Mouse (Mus musculus): Measurements from ENCODE around the gene Sorl1.

Gene Sorl1

DNA sequence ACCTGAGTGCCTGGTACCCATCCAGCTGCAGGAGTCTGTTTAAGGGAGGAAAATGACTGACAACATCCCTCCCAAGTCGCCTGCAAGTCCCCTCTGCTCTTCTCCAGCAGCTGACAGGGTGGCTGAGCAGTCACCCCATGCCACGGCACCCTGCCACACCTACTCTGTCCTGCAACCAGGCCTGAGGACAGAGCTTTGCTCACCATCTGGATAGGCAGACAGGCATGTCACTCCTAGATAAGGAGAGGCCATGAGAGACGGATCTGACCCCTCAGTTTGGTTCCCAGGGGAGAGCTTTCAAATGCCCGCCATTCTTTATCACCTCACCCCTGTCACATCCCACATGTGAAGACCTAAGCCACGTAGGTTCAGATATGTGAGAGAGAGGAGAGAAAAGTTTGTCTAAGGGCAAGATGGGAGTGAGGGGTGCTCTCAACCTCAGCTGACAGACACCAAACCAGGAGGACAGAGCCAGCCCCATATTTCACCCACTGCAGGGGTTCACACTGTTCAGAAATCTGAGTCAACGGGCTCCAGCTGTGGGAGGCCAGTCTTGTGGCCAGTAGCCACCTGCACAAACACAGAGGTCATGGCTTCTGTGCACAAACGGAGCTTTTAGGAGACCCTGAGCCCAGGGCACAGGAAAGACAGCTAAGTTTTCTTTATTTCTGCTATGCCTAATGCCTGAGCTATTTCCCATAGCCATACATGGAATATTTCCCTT lies 104.6 kb downstream of the Sorl1 start:
- intact Hi-C loops (cut with DNase I), result no loop called here

DNA sequence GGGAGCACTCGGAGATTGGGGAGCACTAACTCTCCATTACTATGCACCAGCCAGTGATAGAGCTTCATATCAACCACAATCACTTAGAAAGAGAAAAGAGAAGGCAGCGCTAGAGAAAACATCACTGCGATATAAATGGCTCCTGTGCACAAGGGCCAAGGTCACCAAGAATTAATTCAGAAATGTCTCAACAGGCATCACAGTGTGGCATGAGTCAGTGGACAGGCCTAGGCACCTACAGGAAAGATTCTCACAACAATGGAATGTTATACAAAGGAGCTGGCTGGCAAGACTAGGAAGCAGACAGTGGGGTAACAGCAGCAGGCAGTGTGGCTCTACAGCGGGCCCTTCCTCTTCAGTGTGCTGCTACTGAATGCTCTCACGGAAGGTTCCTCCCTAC lies 115.6 kb downstream of the Sorl1 start:
- intact Hi-C loops (cut with DNase I), result no loop called here

DNA sequence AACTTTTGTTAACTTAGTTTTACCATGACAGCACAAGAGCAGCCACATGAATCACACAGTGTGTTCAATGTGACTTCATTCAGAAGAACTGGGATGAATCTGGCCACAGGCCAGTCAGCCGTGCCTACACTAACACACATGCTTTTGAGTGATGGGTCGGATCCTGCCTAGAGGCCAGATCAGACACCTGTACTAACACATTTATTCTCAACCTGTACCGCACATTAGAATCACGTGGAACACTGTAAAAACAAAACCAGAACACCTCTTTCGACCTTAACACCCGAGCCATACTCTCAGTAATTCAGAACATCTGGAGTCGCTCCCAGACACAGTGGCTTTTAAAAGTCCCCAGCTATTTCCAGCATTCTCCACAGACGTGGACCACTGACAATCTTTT lies 119.0 kb downstream of the Sorl1 start:
- intact Hi-C loops (cut with DNase I), result no loop called here

DNA sequence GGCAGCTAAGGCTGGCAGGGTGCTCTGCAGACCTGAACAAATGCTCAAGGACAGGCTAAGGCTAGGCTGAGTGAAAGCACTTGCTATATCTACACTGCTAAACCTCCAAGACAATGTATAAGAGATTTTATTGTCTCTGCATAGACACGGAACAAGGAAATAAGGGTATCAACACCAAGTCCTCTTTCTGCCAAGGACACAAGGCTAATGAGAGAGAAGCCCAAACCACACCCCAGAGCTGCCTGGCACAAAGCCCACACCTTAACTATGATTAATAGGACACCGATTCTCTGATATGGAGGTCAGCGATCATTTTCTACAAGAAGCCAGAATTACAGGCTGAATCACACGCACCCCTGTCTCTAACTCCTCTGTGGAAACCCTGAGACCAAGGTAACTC lies 120.0 kb downstream of the Sorl1 start:
- intact Hi-C loops (cut with DNase I), result no loop called here

DNA sequence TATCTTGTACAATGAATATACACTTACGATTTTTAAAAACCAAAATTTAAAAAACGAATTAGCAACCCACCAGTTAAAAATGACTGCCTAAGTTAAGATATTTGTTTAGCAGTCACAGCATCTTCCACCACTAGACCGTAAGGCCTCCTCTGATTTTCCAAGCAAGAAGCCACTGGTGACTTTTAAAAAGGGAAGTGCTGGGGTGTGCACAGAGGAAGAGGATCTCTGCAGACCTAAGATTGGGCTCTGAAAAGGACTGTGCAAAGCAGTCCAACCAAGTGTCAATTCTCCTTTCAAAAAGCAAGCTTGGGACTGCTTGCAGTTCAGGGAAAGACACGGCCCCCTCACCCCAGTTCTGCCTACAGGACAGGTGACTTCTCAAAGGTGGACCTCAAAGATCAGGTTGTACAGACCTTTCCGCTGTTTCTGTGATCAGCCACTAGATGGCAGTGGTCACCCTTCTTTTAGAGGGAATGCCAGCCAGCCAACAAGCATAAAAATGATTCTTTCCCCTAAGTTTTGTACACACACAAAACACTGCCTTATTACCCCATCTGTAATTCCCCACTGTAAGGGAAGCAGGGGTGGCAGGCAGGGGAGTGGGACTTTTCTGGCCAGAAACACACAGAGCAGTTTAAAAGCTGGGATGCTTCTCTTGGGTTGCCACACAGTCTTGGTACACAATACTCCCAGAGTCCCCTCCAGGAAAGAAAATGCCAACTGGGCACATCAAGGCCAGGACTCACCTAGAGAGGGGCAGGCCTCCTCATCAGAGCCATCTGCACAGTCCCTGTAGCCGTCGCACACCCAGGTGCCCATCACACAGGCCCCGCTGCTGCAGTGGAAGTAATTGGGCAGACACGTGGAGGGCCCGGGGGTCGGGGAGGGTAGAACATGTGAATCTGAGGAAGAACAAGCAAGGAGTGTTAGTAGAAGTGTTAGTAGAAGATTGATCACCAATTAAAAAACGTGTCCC lies 124.3 kb downstream of the Sorl1 start:
- intact Hi-C loops (cut with DNase I), result loop anchor here (1.0 to 2.0 kb wide), 2 partner anchors 125 to 241 kb away; partner anchors contain the start of gene Sorl1

DNA sequence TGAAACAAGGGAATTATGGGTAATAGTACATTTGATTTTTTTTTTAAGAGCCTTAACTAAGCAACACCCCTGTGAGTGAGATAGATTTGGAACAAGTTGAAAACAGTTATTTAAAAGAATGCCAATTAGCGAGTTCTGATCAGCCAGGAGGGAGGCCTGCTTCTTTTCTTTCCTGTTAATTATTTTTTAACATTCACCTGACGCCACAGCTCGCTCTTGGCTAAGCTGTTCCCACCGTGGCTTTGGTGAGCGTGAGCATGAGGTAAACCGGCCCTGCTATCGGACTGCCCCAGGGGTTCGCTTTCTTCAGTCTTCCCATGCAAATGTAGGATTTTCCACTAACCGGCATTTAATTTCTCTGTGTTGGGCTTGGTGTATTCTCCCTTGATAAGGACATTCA lies 128.8 kb downstream of the Sorl1 start:
- intact Hi-C loops (cut with DNase I), result no loop called here

DNA sequence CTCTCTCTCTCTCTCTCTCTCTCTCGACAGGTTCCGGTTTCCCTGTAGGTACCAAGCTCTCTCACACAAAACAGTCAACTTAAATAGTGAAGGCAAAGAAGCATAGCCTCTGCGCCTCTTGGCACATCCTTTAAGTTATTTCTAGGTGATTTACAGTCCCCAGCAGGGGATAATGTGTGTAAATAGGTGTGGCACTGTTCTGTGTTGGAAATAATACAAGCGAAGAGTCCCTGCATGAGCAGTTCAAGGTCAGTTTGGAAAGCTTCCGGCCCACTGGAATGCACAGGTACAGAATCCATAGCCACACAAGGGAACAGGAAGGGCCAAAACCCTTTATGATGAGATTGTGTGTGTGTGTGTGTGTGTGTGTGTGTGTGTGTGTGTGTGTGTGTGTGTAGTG lies 130.3 kb downstream of the Sorl1 start:
- intact Hi-C loops (cut with DNase I), result no loop called here

DNA sequence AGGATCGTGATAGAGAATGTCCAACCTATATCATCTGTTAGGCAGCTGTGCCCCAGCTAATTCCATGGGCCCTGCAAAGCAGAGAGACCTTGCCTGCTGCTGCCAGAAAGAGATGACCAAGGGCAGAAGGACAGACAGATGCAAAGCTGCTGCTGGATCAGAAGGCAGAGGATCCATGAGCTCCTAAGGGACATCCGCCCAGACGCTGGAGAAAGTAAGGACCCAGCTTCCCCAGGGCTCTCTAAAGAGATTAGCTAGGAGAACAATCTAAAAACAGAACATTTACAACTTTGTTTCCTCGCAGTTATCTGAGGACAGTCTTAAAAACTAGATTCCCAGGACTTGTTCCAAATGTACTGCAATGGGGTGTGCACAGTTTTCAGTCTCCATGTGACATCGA lies 131.3 kb downstream of the Sorl1 start:
- intact Hi-C loops (cut with DNase I), result no loop called here

DNA sequence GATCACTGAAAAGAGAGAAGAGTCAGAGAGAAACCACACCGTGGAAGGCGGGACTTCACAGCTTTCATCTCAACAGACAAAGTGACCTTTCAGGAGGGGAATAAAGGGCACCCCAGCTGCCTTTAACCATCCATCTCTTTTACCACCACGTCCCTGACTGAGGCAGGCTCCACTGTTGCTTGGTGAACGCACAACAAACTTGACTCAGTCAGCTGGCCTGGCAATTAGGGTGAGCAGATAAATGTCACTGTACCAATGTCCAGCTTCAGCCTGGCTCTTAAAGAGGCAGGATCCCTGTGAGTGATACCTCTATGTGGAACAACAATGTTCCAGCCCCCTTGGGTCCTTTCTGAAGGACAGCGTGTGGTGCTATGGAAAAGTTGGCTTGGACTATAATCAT lies 138.5 kb downstream of the Sorl1 start:
- intact Hi-C loops (cut with DNase I), result no loop called here

DNA sequence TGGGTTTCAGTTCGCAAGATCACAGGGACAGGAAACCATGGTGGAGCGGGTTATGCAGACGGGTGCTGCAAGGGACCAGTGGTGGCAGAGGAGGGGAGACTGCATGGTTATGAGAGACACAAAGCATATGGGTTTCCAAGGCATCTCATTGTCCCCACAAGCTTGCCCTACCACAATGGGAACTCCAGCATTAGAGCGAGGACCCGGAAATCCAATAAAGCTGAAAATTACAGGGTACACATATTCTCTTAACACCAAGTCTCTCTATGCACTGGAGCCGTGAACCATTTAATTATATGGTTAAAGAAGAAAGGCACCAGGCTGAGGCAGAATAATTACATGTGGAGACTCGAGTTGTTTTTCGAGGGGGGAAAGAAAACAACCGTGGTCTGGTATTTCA lies 139.0 kb downstream of the Sorl1 start:
- intact Hi-C loops (cut with DNase I), result no loop called here

DNA sequence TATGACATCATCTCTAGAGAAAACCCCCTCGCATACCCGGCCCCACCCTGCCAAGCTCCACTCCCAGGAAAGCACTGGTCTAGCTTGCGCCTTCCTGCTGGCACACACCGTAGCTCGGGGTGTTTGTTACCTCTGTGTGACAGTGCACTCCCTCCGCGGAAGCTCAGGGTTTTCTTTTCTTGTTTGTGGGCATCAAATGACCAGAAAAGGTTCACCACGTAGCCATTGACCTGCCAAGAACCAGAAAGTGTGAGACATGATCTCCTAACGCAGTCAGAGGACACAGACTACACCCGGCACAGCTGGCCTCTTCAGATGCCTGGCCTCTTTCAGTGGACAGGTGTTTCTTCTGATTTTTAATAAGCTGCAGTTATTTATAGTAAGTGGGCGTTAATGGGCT lies 139.8 kb downstream of the Sorl1 start:
- intact Hi-C loops (cut with DNase I), result no loop called here

DNA sequence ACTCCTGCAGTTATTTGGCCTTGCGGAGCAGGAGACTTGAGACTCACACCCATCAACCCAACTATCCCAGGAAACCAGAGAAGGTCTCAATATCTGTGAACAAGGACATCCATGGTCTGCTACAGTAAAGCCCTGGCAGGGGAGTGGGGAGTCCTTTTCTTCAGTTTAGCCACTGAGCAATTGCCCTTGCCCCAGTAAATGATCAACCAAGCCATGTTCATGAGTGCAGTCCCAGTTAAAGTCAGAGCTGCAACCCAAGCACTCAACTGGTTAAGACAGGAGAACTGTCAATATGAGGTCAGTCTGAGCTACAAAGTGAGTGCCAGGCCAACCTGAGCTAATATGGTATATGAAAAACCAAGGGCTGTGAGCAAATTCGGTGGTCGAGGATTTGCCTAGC lies 140.8 kb downstream of the Sorl1 start:
- intact Hi-C loops (cut with DNase I), result no loop called here

DNA sequence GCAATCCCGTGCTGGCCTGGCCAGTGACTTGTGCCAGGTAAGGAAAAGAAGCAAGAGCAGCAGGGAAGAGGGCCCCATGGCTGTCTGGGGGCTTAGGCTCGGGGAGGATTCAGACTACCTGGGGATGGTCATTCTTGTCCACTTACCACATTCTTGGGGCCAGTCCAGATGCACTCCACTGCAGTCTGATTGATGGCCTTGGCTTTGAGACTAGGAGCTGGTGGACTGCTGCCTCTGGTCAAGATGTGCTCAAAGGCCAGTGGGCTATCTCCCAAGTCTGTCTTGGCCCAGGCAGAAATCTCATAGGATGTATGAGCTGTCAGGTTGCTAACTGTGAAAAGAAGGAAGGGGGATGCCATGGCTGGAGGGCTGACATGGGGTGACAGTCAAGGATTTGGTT lies 141.3 kb downstream of the Sorl1 start:
- intact Hi-C loops (cut with DNase I), result no loop called here

DNA sequence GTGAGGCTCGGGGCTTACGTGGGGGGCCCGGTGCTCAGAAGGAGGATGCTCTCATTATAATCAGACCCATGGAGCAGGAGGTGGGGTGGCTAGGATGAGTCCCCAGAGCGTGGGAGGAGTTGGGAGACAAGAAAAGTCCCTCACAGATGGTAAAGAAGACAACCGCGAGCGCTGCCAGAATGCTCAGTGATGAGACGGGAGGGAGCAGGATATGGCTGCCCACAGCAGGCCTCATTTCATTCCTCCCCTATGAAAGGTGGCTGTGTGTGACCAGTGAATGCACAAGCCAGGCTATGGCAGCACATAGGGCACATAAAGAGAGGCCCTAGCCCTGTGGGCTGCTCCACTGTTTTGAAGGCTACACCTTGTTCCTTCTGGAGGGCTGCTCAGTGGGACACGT lies 142.1 kb downstream of the Sorl1 start:
- intact Hi-C loops (cut with DNase I), result no loop called here

DNA sequence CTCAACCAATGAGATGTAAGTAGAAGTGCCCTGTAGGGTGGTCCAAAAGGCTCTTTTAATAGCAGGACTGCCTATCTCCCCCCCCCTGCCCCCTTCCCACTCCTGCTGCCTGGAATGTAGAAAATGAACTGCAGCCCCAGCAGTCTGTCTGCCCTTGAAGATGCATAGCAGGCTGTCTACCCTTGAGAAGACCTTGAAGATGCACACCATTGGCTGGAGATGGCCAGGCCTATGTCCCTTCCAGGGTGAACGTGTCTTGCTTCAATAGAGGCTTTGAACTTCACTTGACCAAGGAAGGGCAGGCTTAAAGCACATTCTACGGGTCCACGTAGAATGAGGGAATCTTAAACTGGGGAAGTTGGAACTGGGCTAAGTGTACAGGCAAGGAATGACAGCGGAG lies 142.8 kb downstream of the Sorl1 start:
- intact Hi-C loops (cut with DNase I), result no loop called here

DNA sequence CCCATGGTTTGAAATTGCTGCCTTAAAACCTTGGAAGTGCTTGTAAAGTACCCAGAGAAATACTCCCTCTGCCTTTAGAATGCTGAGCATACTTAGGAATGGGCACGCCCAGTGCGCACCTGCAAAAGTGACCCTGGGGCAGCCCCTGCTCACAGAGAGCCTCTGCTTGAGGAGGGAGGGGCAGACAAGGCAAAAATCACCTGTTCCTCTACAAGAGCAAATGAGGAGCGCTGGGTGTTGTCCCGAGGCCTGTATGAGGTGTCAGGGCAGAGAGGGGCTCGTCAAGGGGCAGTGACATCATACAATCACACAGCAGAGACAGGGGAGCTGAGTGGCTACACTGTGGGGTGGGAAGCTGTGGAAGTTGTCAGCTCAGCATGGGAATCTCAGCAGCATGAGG lies 143.3 kb downstream of the Sorl1 start:
- intact Hi-C loops (cut with DNase I), result no loop called here

DNA sequence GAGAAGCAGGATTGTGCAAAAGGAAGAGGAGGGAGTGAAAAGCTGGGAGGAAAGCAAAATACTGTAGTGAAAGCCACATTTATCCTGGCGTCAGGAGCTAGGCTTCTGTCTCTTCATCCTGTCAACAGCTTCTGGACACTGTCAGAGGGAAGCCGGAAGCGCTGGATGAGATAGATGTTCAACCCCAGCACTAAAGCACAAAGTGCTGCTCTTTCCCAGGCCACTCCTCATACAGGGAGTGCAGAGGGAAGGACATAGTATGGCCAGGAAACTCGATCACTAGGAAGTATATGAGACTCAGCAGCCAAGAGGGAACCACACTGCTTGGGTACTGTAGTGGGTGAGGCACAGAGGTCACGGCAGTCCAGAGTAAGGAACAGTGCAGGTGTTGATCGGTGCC lies 145.7 kb downstream of the Sorl1 start:
- intact Hi-C loops (cut with DNase I), result no loop called here

DNA sequence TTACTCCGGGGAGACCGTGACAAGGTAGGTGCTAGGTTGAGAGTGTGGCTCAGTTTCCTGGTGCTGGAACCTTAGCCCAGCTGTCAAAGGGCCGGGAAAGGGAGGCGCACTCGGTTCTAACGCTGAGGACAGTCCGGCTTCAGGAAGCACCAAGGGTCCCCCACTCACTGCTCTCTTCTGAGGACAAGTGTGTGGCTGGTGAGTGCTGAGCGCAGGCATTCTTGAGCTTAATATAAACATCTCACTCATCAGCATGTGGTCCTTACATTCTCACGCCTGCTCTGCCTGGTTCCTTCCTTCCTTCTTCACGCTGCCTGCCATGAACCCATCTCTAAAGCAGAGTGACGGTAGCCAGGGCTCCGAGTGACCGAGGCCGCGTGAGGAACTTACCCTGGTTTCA lies 148.1 kb downstream of the Sorl1 start:
- intact Hi-C loops (cut with DNase I), result no loop called here

DNA sequence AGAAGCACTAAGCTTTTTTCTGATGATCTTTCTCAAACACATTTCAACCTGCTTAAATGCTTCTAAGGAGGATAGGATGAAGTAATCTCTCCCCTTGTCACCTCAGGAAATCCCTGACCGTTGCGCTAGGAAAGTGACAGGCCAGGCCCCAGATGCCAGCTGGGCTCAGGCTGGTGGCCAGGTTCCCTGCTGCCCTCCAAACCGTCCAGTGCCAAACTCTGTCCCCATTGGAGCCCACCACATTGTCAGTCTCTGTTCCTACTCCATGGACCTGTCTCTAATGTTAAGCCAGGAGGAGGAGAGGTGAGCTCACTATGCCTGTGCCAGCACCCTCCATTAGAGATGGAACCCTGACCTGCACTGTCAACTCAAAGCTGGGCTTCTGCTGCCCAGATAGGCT lies 149.4 kb downstream of the Sorl1 start:
- intact Hi-C loops (cut with DNase I), result no loop called here

DNA sequence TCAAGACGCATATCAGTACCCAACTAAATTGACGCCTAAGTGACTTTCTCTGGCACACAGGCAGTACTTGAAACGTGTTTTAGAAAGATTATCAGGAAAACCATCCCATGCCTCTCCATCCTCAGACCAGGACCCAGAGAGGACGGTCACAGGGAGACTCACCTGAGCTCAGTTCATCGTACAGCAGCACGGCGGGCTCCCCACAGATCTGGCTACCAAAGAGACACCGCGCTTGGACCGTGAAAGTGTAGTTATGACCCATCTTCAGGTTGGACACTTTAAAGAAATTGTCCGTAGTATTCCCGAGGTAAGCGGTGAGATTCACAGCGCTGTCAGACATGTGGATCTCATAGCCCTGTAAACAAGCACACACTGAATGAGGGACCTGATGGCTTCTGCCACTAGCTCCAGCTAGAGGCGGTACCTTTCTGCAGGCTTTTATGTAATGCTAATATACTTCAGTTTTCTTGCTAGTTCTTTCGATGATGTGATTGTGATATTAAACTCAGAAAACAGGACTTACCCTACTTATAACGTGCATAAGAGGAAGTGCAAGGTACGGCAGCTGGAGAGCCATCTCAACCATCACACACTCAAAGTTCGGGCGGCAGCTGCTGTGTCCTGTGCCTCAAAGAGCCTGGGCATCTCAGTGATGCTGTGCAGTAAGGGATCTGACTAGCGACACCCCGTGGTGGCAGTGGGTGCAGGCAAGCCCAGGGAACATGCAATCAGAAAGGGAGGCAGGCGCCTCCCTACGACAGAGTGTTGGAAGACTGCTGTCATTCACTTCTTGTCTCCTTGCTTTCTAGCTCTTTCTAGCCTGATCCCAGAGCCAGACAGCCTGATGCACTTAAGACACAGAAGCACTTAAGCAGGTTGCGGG lies 150.1 kb downstream of the Sorl1 start:
- intact Hi-C loops (cut with DNase I), result no loop called here

DNA sequence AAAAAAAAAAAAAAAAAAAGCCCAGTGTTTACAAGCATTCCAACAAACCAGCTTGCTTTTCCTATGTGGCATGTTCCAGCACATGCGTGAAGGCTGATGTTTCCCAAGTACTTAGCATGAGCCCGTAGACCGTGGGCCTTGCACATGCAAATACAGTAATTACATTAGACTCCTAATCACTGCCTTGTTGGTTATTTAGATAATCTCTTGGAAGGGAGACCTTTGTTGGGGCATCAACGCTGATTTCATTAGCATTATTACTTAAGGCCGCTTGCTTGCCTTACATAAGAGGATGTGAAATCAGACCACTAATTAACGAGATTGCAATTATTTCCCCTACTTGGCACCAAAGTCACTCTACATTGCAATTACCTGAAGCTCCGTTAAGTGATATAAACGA lies 154.1 kb downstream of the Sorl1 start:
- intact Hi-C loops (cut with DNase I), result no loop called here

All from adrenal gland (tissue).